Mouse (Mus musculus): ENCODE data around the gene Anks6. TPM values are rescaled to one million over a fixed set of nuclear protein-coding genes. Genes with fewer than 3 reads are reported as not detected.

The Anks6 gene
- polyA plus RNA-seq, 1 experiment, result 2.8 TPM

DNA sequence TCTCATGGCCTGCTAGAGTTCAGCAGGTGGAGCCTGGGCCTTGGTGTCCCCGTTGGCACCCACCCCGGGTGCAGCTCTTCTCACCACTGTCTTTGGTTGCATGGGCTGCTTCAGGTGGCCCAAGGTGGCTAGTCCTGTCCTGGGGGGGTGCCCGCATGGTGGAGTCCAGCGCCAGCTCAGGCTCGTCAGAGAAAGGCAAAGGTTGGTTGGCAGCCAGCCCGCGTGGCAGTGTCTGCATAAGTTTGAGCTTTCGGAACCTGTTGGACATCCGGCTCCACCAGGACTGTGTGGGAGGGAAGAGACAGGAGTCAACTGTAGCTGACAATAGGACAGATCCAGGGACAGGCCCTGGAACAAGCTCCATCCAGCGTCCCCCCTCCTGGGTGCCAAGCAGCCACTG is 17.6 kb downstream of the Anks6 start:
- Histone ChIP-seq H3K27me3 (ENCODE audit: control insufficient read depth, insufficient read depth, low read length, poor library complexity, severe bottlenecking) (no peaks in the 10 kb centered on the region), H3K9me3 (replicated peaks; ENCODE audit: control insufficient read depth, insufficient read depth, low read length, poor library complexity, severe bottlenecking) (no peaks in the 10 kb centered on the region), H3K9ac (ENCODE audit: low read depth, poor library complexity, severe bottlenecking) (no peak overlapping the region), H3K36me3 (ENCODE audit: control insufficient read depth, insufficient read depth, low read length, poor library complexity, severe bottlenecking) (no peaks in the 10 kb centered on the region), H3K4me3 (ENCODE audit: low read depth, low read length) (no peak overlapping the region), H3K4me1 (ENCODE audit: control insufficient read depth, insufficient read depth, low read length) (no peaks in the 10 kb centered on the region), H3K27ac (ENCODE audit: insufficient read depth, low read length) (no peak overlapping the region)
- no peak for TF ChIP-seq EP300 (IDR thresholded peaks at IDR 0.05; ENCODE audit: insufficient read depth, low read depth, low read length)

DNA sequence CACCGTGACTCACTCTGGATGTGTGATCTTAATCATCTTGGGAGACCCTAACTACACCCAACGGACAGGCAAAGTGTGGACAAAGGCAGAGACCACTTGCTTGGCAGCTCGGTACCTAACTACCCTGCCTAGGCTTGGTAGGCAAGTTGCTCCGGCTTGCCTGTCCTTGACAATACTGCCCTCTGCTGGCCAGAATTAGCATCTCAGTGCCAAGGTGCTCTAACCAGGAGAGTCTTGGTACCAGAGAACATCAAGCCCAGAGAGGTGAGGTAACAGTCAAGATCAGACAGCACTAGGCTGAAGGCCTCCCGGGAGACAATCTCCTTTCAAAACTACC is 19.9 kb downstream of the Anks6 start:
- no peaks in the 10 kb centered on the region for H3K36me3 ChIP-seq (ENCODE audit: control insufficient read depth, insufficient read depth, low read length, poor library complexity, severe bottlenecking)
- H3K4me3 ChIP-seq (ENCODE audit: low read depth, low read length), result no peak overlapping the region
- no peaks in the 10 kb centered on the region for H3K4me1 ChIP-seq (ENCODE audit: control insufficient read depth, insufficient read depth, low read length)
- no peak overlapping the region for H3K9ac ChIP-seq (ENCODE audit: low read depth, poor library complexity, severe bottlenecking)
- TF ChIP-seq CTCF (IDR thresholded peaks at IDR 0.05; ENCODE audit: low read depth, low read length) (peak; percentile 92), POLR2A (IDR thresholded peaks at IDR 0.05; ENCODE audit: insufficient read depth, low read length) (no peak), EP300 (IDR thresholded peaks at IDR 0.05; ENCODE audit: insufficient read depth, low read depth, low read length) (no peak)
- no peaks in the 10 kb centered on the region for H3K9me3 ChIP-seq (replicated peaks; ENCODE audit: control insufficient read depth, insufficient read depth, low read length, poor library complexity, severe bottlenecking)
- no peaks in the 10 kb centered on the region for H3K27me3 ChIP-seq (ENCODE audit: control insufficient read depth, insufficient read depth, low read length, poor library complexity, severe bottlenecking)
- H3K27ac ChIP-seq (ENCODE audit: insufficient read depth, low read length), result no peak overlapping the region

DNA sequence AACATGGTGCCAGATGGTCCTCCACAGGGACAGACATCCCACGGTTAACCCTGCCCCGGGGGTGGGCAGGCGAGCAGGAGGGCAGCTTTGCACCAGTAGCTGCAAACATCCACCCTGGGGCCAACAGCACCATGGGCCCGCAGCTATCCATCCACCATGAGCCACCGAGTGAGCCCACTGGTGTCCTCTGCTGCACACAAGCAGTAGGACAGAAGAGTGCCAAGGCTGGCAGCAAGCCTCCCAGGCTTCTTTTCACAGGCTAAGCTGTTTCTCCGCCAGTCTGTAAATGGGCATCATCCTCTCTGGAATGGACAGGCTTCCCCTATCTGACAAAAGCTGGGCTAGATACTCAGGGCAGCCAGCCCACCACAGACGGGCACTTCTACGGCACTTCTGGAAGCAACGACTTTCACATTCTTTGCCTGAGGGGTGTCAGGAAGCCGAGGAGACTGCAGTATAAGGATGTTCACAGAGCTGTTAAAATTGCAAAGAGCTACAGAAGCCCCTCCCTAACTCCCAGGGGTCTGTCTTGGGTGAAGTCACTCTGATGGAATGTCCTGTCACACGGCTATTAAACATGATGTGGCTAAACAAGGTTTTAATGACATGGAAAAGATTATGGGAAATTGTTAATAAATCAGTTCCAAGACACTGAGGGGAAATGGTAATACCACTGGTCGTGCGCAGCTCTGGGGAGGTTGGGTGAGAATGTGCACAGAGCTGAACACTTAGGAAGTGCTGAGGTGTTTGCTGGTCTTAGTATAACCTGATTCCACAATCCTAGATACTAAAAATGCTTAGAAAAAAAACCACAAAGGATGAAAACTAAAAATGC is 20.5 kb downstream of the Anks6 start:
- no peak overlapping the region for H3K9ac ChIP-seq (ENCODE audit: low read depth, poor library complexity, severe bottlenecking)
- H3K4me3 ChIP-seq (ENCODE audit: low read depth, low read length), result no peak overlapping the region
- no peaks in the 10 kb centered on the region for H3K27me3 ChIP-seq (ENCODE audit: control insufficient read depth, insufficient read depth, low read length, poor library complexity, severe bottlenecking)
- H3K9me3 ChIP-seq (replicated peaks; ENCODE audit: control insufficient read depth, insufficient read depth, low read length, poor library complexity, severe bottlenecking), result no peaks in the 10 kb centered on the region
- no peaks in the 10 kb centered on the region for H3K36me3 ChIP-seq (ENCODE audit: control insufficient read depth, insufficient read depth, low read length, poor library complexity, severe bottlenecking)
- TF ChIP-seq POLR2A (IDR thresholded peaks at IDR 0.05; ENCODE audit: insufficient read depth, low read length) (no peak), EP300 (IDR thresholded peaks at IDR 0.05; ENCODE audit: insufficient read depth, low read depth, low read length) (no peak), CTCF (IDR thresholded peaks at IDR 0.05; ENCODE audit: low read depth, low read length) (no peak)
- H3K4me1 ChIP-seq (ENCODE audit: control insufficient read depth, insufficient read depth, low read length), result no peaks in the 10 kb centered on the region
- H3K27ac ChIP-seq (ENCODE audit: insufficient read depth, low read length), result no peak overlapping the region

DNA sequence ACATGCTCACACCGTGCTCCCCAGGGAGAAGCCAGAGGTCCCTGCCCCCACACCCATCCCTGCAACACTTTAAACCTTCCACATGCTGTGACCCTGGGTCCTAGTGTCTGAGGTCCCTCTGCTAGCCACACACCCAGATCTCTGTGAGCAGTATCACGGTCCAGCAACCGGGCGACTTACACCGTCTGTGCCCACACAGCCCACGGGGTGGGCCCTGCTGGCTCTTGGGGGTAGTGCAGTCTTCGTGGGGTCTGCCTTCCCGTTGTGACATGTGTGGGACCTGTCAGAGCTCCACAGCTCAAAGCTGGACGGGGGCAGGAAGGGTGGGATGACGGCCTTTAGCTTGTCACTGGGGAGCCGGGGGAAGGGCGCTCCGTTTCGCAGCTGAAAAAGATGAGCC is 21.7 kb downstream of the Anks6 start:
- TF ChIP-seq CTCF (IDR thresholded peaks at IDR 0.05; ENCODE audit: low read depth, low read length) (no peak), POLR2A (IDR thresholded peaks at IDR 0.05; ENCODE audit: insufficient read depth, low read length) (no peak), EP300 (IDR thresholded peaks at IDR 0.05; ENCODE audit: insufficient read depth, low read depth, low read length) (no peak)
- H3K9me3 ChIP-seq (replicated peaks; ENCODE audit: control insufficient read depth, insufficient read depth, low read length, poor library complexity, severe bottlenecking), result no peaks in the 10 kb centered on the region
- no peaks in the 10 kb centered on the region for H3K4me1 ChIP-seq (ENCODE audit: control insufficient read depth, insufficient read depth, low read length)
- H3K27ac ChIP-seq (ENCODE audit: insufficient read depth, low read length), result no peak overlapping the region
- H3K36me3 ChIP-seq (ENCODE audit: control insufficient read depth, insufficient read depth, low read length, poor library complexity, severe bottlenecking), result no peaks in the 10 kb centered on the region
- H3K9ac ChIP-seq (ENCODE audit: low read depth, poor library complexity, severe bottlenecking), result no peak overlapping the region
- no peak overlapping the region for H3K4me3 ChIP-seq (ENCODE audit: low read depth, low read length)
- H3K27me3 ChIP-seq (ENCODE audit: control insufficient read depth, insufficient read depth, low read length, poor library complexity, severe bottlenecking), result no peaks in the 10 kb centered on the region

DNA sequence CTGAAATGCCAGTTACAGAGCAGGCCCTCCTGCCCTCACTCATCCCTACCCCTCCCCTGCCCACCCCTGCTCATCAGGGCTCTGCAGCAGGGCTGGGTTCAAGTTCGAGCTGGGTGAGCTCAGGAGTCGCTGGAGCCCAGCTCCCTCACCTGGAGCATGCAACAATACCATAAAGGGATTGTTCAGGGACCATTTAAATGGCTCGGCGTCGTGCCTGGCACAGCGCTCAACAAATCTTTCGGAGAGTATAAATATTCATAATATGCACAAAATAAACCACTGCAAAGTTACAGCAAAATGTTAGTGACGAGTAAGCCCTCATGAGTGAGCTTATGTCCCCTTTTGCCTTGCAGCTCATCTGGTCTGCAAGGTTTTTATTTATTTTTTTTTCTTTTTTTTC is 25.1 kb downstream of the Anks6 start:
- Histone ChIP-seq H3K4me3 (ENCODE audit: low read depth, low read length) (no peak overlapping the region), H3K27ac (ENCODE audit: insufficient read depth, low read length) (no peak overlapping the region), H3K4me1 (ENCODE audit: control insufficient read depth, insufficient read depth, low read length) (no peaks in the 10 kb centered on the region), H3K9me3 (replicated peaks; ENCODE audit: control insufficient read depth, insufficient read depth, low read length, poor library complexity, severe bottlenecking) (no peaks in the 10 kb centered on the region), H3K9ac (ENCODE audit: low read depth, poor library complexity, severe bottlenecking) (no peak overlapping the region), H3K36me3 (ENCODE audit: control insufficient read depth, insufficient read depth, low read length, poor library complexity, severe bottlenecking) (no peaks in the 10 kb centered on the region), H3K27me3 (ENCODE audit: control insufficient read depth, insufficient read depth, low read length, poor library complexity, severe bottlenecking) (no peaks in the 10 kb centered on the region)
- TF ChIP-seq EP300 (IDR thresholded peaks at IDR 0.05; ENCODE audit: insufficient read depth, low read depth, low read length), result no peak
- TF ChIP-seq CTCF (IDR thresholded peaks at IDR 0.05; ENCODE audit: low read depth, low read length), result no peak
- TF ChIP-seq POLR2A (IDR thresholded peaks at IDR 0.05; ENCODE audit: insufficient read depth, low read length), result no peak

DNA sequence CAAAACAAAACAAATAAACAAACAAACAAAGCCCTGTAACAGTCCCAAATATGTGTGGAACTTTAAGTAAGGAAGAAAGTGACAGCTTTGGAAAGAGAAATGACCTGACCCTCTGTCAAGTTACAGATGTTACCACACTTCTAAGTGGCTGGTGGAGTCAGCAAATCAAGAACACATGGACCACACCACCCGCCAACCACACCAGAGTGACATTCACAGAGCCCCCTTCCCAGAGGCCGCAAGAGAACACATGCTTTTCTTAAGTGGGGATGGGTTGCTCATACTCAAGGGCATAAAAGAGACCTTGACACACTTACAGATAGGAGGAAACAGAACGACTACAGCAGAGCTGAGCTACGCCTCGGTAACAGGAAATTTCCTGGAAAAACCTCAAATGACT is 28.4 kb downstream of the Anks6 start:
- H3K36me3 ChIP-seq (ENCODE audit: control insufficient read depth, insufficient read depth, low read length, poor library complexity, severe bottlenecking), result no peaks in the 10 kb centered on the region
- no peak overlapping the region for H3K4me3 ChIP-seq (ENCODE audit: low read depth, low read length)
- no peak overlapping the region for H3K9ac ChIP-seq (ENCODE audit: low read depth, poor library complexity, severe bottlenecking)
- no peaks in the 10 kb centered on the region for H3K9me3 ChIP-seq (replicated peaks; ENCODE audit: control insufficient read depth, insufficient read depth, low read length, poor library complexity, severe bottlenecking)
- no peak for TF ChIP-seq EP300 (IDR thresholded peaks at IDR 0.05; ENCODE audit: insufficient read depth, low read depth, low read length)
- TF ChIP-seq CTCF (IDR thresholded peaks at IDR 0.05; ENCODE audit: low read depth, low read length), result no peak
- H3K27me3 ChIP-seq (ENCODE audit: control insufficient read depth, insufficient read depth, low read length, poor library complexity, severe bottlenecking), result no peaks in the 10 kb centered on the region
- H3K4me1 ChIP-seq (ENCODE audit: control insufficient read depth, insufficient read depth, low read length), result no peaks in the 10 kb centered on the region
- no peak overlapping the region for H3K27ac ChIP-seq (ENCODE audit: insufficient read depth, low read length)
